In the genomic region with DNA sequence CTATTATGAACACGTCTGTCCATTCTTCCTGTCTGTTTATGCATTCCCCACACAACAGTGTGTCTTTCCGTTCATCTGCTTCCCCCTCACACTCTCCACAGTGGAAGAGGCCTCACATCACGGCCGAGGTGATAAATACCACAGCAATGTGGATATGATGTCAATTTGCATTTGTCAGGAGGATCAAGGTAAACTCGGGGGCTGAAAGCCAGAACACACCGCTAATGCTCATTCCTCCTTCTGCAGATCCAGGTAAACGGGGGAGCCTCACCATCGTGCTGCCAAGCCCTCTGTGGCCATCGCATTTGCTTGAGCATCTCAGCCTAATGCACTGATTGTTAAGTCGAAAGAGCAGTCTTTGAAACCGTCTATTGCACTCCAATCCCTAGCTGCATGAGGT, we compare ENCODE assay signal across 11 mouse cellular contexts. TPM values are rescaled to one million over a fixed set of nuclear protein-coding genes. Genes with fewer than 3 reads are reported as not detected.
DNase-seq lines count a peak whose midpoint lies in the region; ATAC-seq and TF ChIP-seq lines count a peak whose summit lies in the region.
"Had no signal": no experiment of that assay in that cellular context is flagged by ENCODE, and none has a peak within 500 bp of the region (broad histone marks: within the 10 kb centered on the region; RNA-seq: fewer than 3 reads in every experiment).

No protein-coding gene starts in this region.

- peak overlapping the region; percentile 22 for H3K4me3 ChIP-seq in lung, embryonic 14.5 days (ENCODE audit: low read depth, low read length)
- 0 out of 2 replicates have a peak overlapping the region, but pooled peaks have one; percentile 2 for H3K4me3 ChIP-seq in liver, embryonic 12.5 days
- peak overlapping the region; percentile 26; the same call in 1 of the 2 replicates for H3K4me3 ChIP-seq in stomach, embryonic 15.5 days (replicated peaks)
- H3K4me3 ChIP-seq: megakaryocyte, embryonic 14.5 days had no signal

- no peak overlapping the region for H3K9ac ChIP-seq in lung, embryonic 14.5 days
- no peak overlapping the region for H3K9ac ChIP-seq in liver, embryonic 12.5 days
- H3K9ac ChIP-seq in stomach, embryonic 15.5 days: no peak overlapping the region

- H3K27me3 ChIP-seq in lung, embryonic 14.5 days (ENCODE audit: insufficient read depth, low read length): peaks cover 30% of the 10 kb centered on the region; the same call in 1 of the 2 replicates
- H3K27me3 ChIP-seq in liver, embryonic 12.5 days (replicated peaks): peaks cover 50% of the 10 kb centered on the region
- H3K27me3 ChIP-seq in stomach, embryonic 15.5 days (replicated peaks): peaks cover 9% of the 10 kb centered on the region

- ATAC-seq in lung, embryonic 14.5 days (ENCODE audit: insufficient read depth): no peak
- ATAC-seq in liver, embryonic 12.5 days: no peak
- no peak for ATAC-seq in stomach, embryonic 15.5 days (ENCODE audit: insufficient read depth, low FRiP score, low read depth)
- no peak for ATAC-seq in monocyte, adult 5-6 weeks (replicated peaks; ENCODE audit: insufficient number of reproducible peaks, low FRiP score, low TSS enrichment, poor library complexity, severe bottlenecking)

- no peaks in the 10 kb centered on the region for H3K36me3 ChIP-seq in lung, embryonic 14.5 days (ENCODE audit: insufficient read depth)
- H3K36me3 ChIP-seq in liver, embryonic 12.5 days: no peaks in the 10 kb centered on the region
- H3K36me3 ChIP-seq in stomach, embryonic 15.5 days: no peaks in the 10 kb centered on the region

- no peaks in the 10 kb centered on the region for H3K4me1 ChIP-seq in lung, embryonic 14.5 days (ENCODE audit: insufficient read depth)
- no peaks in the 10 kb centered on the region for H3K4me1 ChIP-seq in liver, embryonic 12.5 days
- H3K4me1 ChIP-seq in stomach, embryonic 15.5 days: no peaks in the 10 kb centered on the region

- H3K27ac ChIP-seq in lung, embryonic 14.5 days (ENCODE audit: low read depth): no peak overlapping the region
- H3K27ac ChIP-seq in liver, embryonic 12.5 days: no peak overlapping the region
- H3K27ac ChIP-seq in stomach, embryonic 15.5 days: no peak overlapping the region

- DNase-seq in lung, embryonic 14.5 days: no peak
- DNase-seq in lung, postnatal 36 days: no peak
- peak; percentile 16 for DNase-seq in forelimb bud, embryonic 11.5 days (ENCODE audit: low read depth, low spot score)
- no peak for DNase-seq in layer of hippocampus, postnatal 25 days (ENCODE audit: extremely low spot score in 1 of 2, low spot score in 1 of 2)
- no peak for DNase-seq in thymus, postnatal 4 days

- 13% methylated on average over 11 of the region's 11 CpGs for WGBS in lung, embryonic 14.5 days
- WGBS in liver, embryonic 12.5 days (ENCODE audit: insufficient replicate concordance): 17% methylated on average over 11 of the region's 11 CpGs
- 12% methylated on average over 11 of the region's 11 CpGs for WGBS in stomach, embryonic 15.5 days

- TF ChIP-seq CTCF in lung, embryonic 14.5 days (IDR thresholded peaks at IDR 0.05; ENCODE audit: low read depth): no peak

- no peaks in the 10 kb centered on the region for H3K9me3 ChIP-seq in lung, embryonic 14.5 days (ENCODE audit: low read depth, low read length)
- H3K9me3 ChIP-seq in liver, embryonic 12.5 days (replicated peaks): no peaks in the 10 kb centered on the region
- no peaks in the 10 kb centered on the region for H3K9me3 ChIP-seq in stomach, embryonic 15.5 days

- peak overlapping the region; percentile 54 for H3K4me2 ChIP-seq in lung, embryonic 14.5 days
- H3K4me2 ChIP-seq in liver, embryonic 12.5 days: peak overlapping the region; percentile 38
- H3K4me2 ChIP-seq in stomach, embryonic 15.5 days: peak overlapping the region; percentile 51

RNA-seq across cellular contexts. Expression of a gene that starts 56.1 kb away (rescaled TPM):
- polyA plus RNA-seq in lung, embryonic 14.5 days (2014; fragmentation: Nextera tagmentation; extraction: Ambion mirVana): not detected in 2 replicates
- not detected in 2 replicates for polyA plus RNA-seq in liver, embryonic 12.5 days (2016; fragmentation: Nextera tagmentation; extraction: Ambion mirVana)
- polyA plus RNA-seq in stomach, embryonic 15.5 days (2015; fragmentation: Nextera tagmentation; extraction: Ambion mirVana): not detected in 2 replicates
- not detected in 3 replicates for total RNA-seq in monocyte, adult 5-6 weeks (2017)
- total RNA-seq in layer of hippocampus, postnatal 25 days (2021): not detected
- total RNA-seq: layer of hippocampus, adult 18-20 months; MEL had no signal
